Mouse (Mus musculus) testis, postnatal 14 days (tissue): ENCODE data around the gene Shf.
A peak's percentile ranks its signal among the peaks of the same experiment; 100 is the strongest.
"Not testable (repeated sequence)": the region's sequence is repeated elsewhere in the genome, so short reads cannot be mapped to it uniquely, and the experiment has no call there.

Experiments
- DNase-seq: peaks from one replicate; pipeline ENCODE4 v3.0.0; 2021; ENCODE audit warnings: low spot score

The Shf gene

GRCm38 (mm10) chr2:122368995-122369739 is at the start of gene Shf:
Shf (minus strand) TSS chr2:122369162.
- DNase-seq, result peak; percentile 89

GRCm38 (mm10) chr2:122408928-122409327 is 40.0 kb upstream of the Shf start:
- no peak for DNase-seq

GRCm38 (mm10) chr2:122407607-122408006 is 38.6 kb upstream of the Shf start:
- DNase-seq, result no peak

GRCm38 (mm10) chr2:122396150-122396549 is 27.2 kb upstream of the Shf start:
- no peak for DNase-seq

- DNase-seq, result not testable (repeated sequence)
These were observed 18.2 kb upstream of the Shf start for GRCm38 (mm10) chr2:122387135-122387534.

- no peak for DNase-seq
These were observed 16.1 kb upstream of the Shf start for GRCm38 (mm10) chr2:122385095-122385494.

GRCm38 (mm10) chr2:122382121-122382520 is 13.2 kb upstream of the Shf start:
- DNase-seq, result no peak

GRCm38 (mm10) chr2:122381329-122382103 is 12.6 kb upstream of the Shf start:
- no peak for DNase-seq

- DNase-seq, result peak; percentile 36
These were observed 11.9 kb upstream of the Shf start for GRCm38 (mm10) chr2:122380768-122381311.

- DNase-seq, result no peak
These were observed 10.3 kb upstream of the Shf start for GRCm38 (mm10) chr2:122379292-122379650.

GRCm38 (mm10) chr2:122378421-122379291 is 9.7 kb upstream of the Shf start:
- DNase-seq, result no peak

- peak; percentile 66 for DNase-seq
These were observed 8.8 kb upstream of the Shf start for GRCm38 (mm10) chr2:122377751-122378246.

GRCm38 (mm10) chr2:122377215-122377674 is 8.3 kb upstream of the Shf start:
- peak; percentile 94 for DNase-seq

GRCm38 (mm10) chr2:122376041-122376561 is 7.1 kb upstream of the Shf start:
- no peak for DNase-seq

- DNase-seq, result peak; percentile 88
These were observed 6.5 kb upstream of the Shf start for GRCm38 (mm10) chr2:122375391-122375991.

- DNase-seq, result no peak
These were observed 5.8 kb upstream of the Shf start for GRCm38 (mm10) chr2:122374666-122375331.

- DNase-seq, result no peak
These were observed 5.0 kb upstream of the Shf start for GRCm38 (mm10) chr2:122374012-122374411.

GRCm38 (mm10) chr2:122372541-122372940 is 3.6 kb upstream of the Shf start:
- DNase-seq, result no peak

GRCm38 (mm10) chr2:122372067-122372466 is 3.1 kb upstream of the Shf start:
- no peak for DNase-seq

GRCm38 (mm10) chr2:122370101-122370750 is 1.3 kb upstream of the Shf start:
- no peak for DNase-seq
